Mouse (Mus musculus) C2C12 (cell line): ENCODE data around the gene Fkbp15.

Source experiments
- CEBPB ChIP-seq: IDR thresholded peaks from one replicate; pipeline ENCODE4 v1.6.1; 2011; ENCODE audit warnings: low read depth, mild to moderate bottlenecking, control low read depth, moderate library complexity
- CTCF ChIP-seq: IDR thresholded peaks from one replicate; pipeline ENCODE4 v1.5.1; 2011; ENCODE audit not compliant: control insufficient read depth, insufficient read depth, insufficient read length
- FOSL1 ChIP-seq: IDR thresholded peaks from one replicate; pipeline ENCODE4 v1.8.0; 2011; ENCODE audit warnings: mild to moderate bottlenecking, low read length; ENCODE audit not compliant: poor library complexity, insufficient read depth, severe bottlenecking
- MAX ChIP-seq: IDR thresholded peaks from one replicate; pipeline ENCODE4 v1.6.1; 2011; ENCODE audit warnings: mild to moderate bottlenecking, control low read depth

GRCm38 (mm10) chr4:62367586-62367985, 7.2 kb upstream of the Fkbp15 start:
- no peak for TF ChIP-seq CTCF
- TF ChIP-seq CEBPB = no peak
- no peak for TF ChIP-seq FOSL1
- no peak for TF ChIP-seq MAX
